Mouse (Mus musculus): ENCODE results near the gene Cdkal1. TPM values are rescaled to one million over a fixed set of nuclear protein-coding genes. Genes with fewer than 3 reads are reported as not detected.

The Cdkal1 gene
- total and polyA plus RNA-seq, 3 experiments, result 3.9 to 30.3 (median 29.9) TPM

- Histone ChIP-seq H3K79me2 (replicated peaks; ENCODE audit: control insufficient read depth, insufficient read depth, low read length) (no peaks in the 10 kb centered on the region), H3K36me3 (ENCODE audit: control insufficient read depth, insufficient read depth, low read length) (no peaks in the 10 kb centered on the region; the same call in 1 of the 2 replicates), H3K4me3 (no peak overlapping the region), H3K27me3 (ENCODE audit: control insufficient read depth, insufficient read depth, low read length) (no peaks in the 10 kb centered on the region), H3K27ac (no peak overlapping the region), H3K9ac (ENCODE audit: low read depth, low read length) (no peak overlapping the region), H3K4me1 (ENCODE audit: control insufficient read depth, insufficient read depth, low read length) (no peaks in the 10 kb centered on the region; the same call in 1 of the 2 replicates)
- 87% methylated on average over 7 of the region's 7 CpGs for WGBS
- no peak for DNase-seq
- intact Hi-C loops (cut with DNase I), result no loop called here
- TF ChIP-seq EP300 (IDR thresholded peaks at IDR 0.05; ENCODE audit: insufficient read depth, low read depth, low read length) (no peak), CTCF (IDR thresholded peaks at IDR 0.05) (no peak), POLR2A (IDR thresholded peaks at IDR 0.05; ENCODE audit: insufficient read depth, low read depth, low read length) (no peak)
Observed at GRCm38 (mm10) chr13:29497286-29497685, 358.2 kb downstream of the Cdkal1 start.

DNA sequence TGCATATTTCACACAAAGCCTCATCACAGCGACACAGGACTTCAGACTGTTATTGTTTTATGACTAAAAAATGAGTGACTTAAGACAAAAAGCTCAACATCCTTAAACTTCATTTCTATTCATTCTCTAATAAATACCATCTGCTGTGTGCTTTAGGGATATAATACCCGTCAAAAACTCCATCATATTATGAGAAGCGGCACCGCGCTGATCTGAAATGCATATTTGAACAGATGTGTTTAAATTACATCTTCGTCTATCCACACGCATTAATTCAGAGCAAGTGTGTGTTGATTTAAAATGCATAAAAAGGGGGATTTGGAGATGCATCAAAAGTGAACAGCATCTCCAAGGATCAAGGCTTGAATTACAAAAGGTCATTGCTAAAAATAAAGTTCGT is 365.1 kb downstream of the Cdkal1 start:
- H3K4me3 ChIP-seq, result no peak overlapping the region
- no peaks in the 10 kb centered on the region for H3K79me2 ChIP-seq (replicated peaks; ENCODE audit: control insufficient read depth, insufficient read depth, low read length)
- no peak for DNase-seq
- H3K36me3 ChIP-seq (ENCODE audit: control insufficient read depth, insufficient read depth, low read length), result no peaks in the 10 kb centered on the region
- intact Hi-C loops (cut with DNase I), result no loop called here
- H3K9ac ChIP-seq (ENCODE audit: low read depth, low read length), result no peak overlapping the region
- no peak for TF ChIP-seq POLR2A (IDR thresholded peaks at IDR 0.05; ENCODE audit: insufficient read depth, low read depth, low read length)
- TF ChIP-seq CTCF (IDR thresholded peaks at IDR 0.05), result no peak
- TF ChIP-seq EP300 (IDR thresholded peaks at IDR 0.05; ENCODE audit: insufficient read depth, low read depth, low read length), result no peak
- no peak overlapping the region for H3K27ac ChIP-seq
- H3K27me3 ChIP-seq (ENCODE audit: control insufficient read depth, insufficient read depth, low read length), result no peaks in the 10 kb centered on the region
- no peaks in the 10 kb centered on the region for H3K4me1 ChIP-seq (ENCODE audit: control insufficient read depth, insufficient read depth, low read length)
- 93% methylated on average over 8 of the region's 8 CpGs for WGBS

DNA sequence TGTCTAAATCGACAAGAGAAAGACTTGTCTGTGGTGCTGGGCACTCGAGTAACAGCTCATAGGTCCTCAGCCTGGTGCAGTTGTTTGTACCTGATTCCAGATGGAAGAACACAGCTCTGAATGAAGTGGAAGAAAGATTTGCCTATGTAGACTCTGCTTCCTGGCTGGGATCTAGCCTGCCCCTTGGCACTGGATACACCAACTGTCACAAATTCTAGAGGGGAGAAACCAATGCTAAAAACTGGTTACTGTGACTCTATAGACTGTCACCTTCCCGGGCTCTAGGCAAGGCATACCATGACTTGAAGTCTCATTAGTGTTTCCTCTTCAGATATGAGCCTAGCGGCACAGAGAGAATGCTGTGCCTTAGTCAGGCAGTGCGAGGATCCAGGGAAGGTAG is 366.0 kb downstream of the Cdkal1 start:
- no peak for DNase-seq
- no peak for TF ChIP-seq CTCF (IDR thresholded peaks at IDR 0.05)
- no peak for TF ChIP-seq POLR2A (IDR thresholded peaks at IDR 0.05; ENCODE audit: insufficient read depth, low read depth, low read length)
- intact Hi-C loops (cut with DNase I), result no loop called here
- Histone ChIP-seq H3K4me3 (no peak overlapping the region), H3K79me2 (replicated peaks; ENCODE audit: control insufficient read depth, insufficient read depth, low read length) (no peaks in the 10 kb centered on the region), H3K27me3 (ENCODE audit: control insufficient read depth, insufficient read depth, low read length) (no peaks in the 10 kb centered on the region), H3K4me1 (ENCODE audit: control insufficient read depth, insufficient read depth, low read length) (no peaks in the 10 kb centered on the region), H3K27ac (no peak overlapping the region), H3K9ac (ENCODE audit: low read depth, low read length) (no peak overlapping the region), H3K36me3 (ENCODE audit: control insufficient read depth, insufficient read depth, low read length) (no peaks in the 10 kb centered on the region)
- 87% methylated on average over 5 of the region's 5 CpGs for WGBS

- Histone ChIP-seq H3K27me3 (ENCODE audit: control insufficient read depth, insufficient read depth, low read length) (no peaks in the 10 kb centered on the region), H3K27ac (no peak overlapping the region), H3K4me1 (ENCODE audit: control insufficient read depth, insufficient read depth, low read length) (no peaks in the 10 kb centered on the region), H3K4me3 (no peak overlapping the region), H3K79me2 (replicated peaks; ENCODE audit: control insufficient read depth, insufficient read depth, low read length) (no peaks in the 10 kb centered on the region), H3K36me3 (ENCODE audit: control insufficient read depth, insufficient read depth, low read length) (no peaks in the 10 kb centered on the region), H3K9ac (ENCODE audit: low read depth, low read length) (no peak overlapping the region)
- 93% methylated on average over 3 of the region's 3 CpGs for WGBS
- TF ChIP-seq EP300 (IDR thresholded peaks at IDR 0.05; ENCODE audit: insufficient read depth, low read depth, low read length) (no peak), POLR2A (IDR thresholded peaks at IDR 0.05; ENCODE audit: insufficient read depth, low read depth, low read length) (no peak), CTCF (IDR thresholded peaks at IDR 0.05) (no peak)
- DNase-seq, result no peak
- intact Hi-C loops (cut with DNase I), result no loop called here
Observed at GRCm38 (mm10) chr13:29486709-29487108, 368.8 kb downstream of the Cdkal1 start.

DNA sequence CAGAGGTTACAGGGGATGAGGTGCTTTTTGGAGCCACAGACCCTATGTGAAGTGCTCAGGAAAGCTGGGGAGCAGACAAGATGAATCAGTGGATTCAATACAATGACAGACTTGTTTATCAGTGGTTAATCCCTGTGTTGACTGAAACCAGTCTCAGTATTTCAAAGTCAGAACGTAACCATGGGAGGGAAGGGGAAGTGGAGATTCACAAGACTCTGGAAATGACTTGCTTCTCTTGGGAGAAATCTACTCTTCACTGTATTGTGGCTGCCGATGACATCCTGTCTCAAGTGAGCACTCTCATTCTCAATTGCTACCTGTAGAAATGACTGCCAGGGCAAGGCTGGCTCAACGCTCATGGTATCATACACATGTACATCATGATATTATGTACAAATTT is 371.5 kb downstream of the Cdkal1 start:
- no peak overlapping the region for H3K9ac ChIP-seq (ENCODE audit: low read depth, low read length)
- intact Hi-C loops (cut with DNase I), result no loop called here
- 64% methylated on average over 3 of the region's 3 CpGs for WGBS
- H3K27ac ChIP-seq, result no peak overlapping the region
- H3K4me3 ChIP-seq, result no peak overlapping the region
- H3K4me1 ChIP-seq (ENCODE audit: control insufficient read depth, insufficient read depth, low read length), result no peaks in the 10 kb centered on the region
- no peak for DNase-seq
- H3K79me2 ChIP-seq (replicated peaks; ENCODE audit: control insufficient read depth, insufficient read depth, low read length), result no peaks in the 10 kb centered on the region
- TF ChIP-seq CTCF (IDR thresholded peaks at IDR 0.05) (no peak), EP300 (IDR thresholded peaks at IDR 0.05; ENCODE audit: insufficient read depth, low read depth, low read length) (no peak), POLR2A (IDR thresholded peaks at IDR 0.05; ENCODE audit: insufficient read depth, low read depth, low read length) (no peak)
- H3K36me3 ChIP-seq (ENCODE audit: control insufficient read depth, insufficient read depth, low read length), result no peaks in the 10 kb centered on the region
- H3K27me3 ChIP-seq (ENCODE audit: control insufficient read depth, insufficient read depth, low read length), result no peaks in the 10 kb centered on the region

DNA sequence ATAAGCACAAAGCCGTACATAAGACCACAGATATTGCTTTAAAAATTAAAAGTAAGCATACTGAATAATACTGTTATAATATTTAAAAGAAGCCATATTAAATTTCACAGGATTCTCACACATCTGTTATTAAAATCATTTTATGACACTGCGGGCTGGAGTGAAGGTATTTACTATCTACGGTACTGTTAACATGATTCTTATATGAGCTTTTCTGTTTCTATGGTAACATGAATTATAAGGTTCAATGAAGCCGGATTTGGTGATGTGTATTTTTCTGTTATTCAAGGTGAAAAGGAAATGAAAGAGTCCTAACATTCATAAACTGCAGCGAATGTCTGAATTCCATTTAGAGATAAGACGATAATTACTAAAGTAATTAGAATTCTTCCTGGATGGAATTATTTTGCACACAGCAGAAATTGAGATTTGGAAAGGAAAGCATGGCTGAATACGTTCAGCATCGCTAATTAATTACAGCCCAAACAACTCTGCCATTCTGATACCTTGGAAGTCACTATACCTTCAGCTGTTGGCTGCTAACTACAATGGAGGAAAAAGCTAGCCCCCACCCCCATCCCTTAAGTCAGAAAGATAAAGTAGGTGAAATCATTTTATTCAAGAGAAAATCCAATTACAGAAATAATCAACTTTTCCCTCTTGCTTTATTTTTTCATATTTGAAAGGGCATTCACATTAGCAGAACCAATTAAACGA is 373.2 kb downstream of the Cdkal1 start:
- no peaks in the 10 kb centered on the region for H3K79me2 ChIP-seq (replicated peaks; ENCODE audit: control insufficient read depth, insufficient read depth, low read length)
- H3K9ac ChIP-seq (ENCODE audit: low read depth, low read length), result no peak overlapping the region
- H3K4me1 ChIP-seq (ENCODE audit: control insufficient read depth, insufficient read depth, low read length), result peaks cover 1% of the 10 kb centered on the region
- peaks cover 2% of the 10 kb centered on the region for H3K36me3 ChIP-seq (ENCODE audit: control insufficient read depth, insufficient read depth, low read length)
- WGBS, result 93% methylated on average over 9 of the region's 9 CpGs
- no peak overlapping the region for H3K4me3 ChIP-seq
- intact Hi-C loops (cut with DNase I), result no loop called here
- TF ChIP-seq EP300 (IDR thresholded peaks at IDR 0.05; ENCODE audit: insufficient read depth, low read depth, low read length) (no peak), POLR2A (IDR thresholded peaks at IDR 0.05; ENCODE audit: insufficient read depth, low read depth, low read length) (no peak), CTCF (IDR thresholded peaks at IDR 0.05) (no peak)
- H3K27ac ChIP-seq, result no peak overlapping the region
- no peak for DNase-seq
- no peaks in the 10 kb centered on the region for H3K27me3 ChIP-seq (ENCODE audit: control insufficient read depth, insufficient read depth, low read length)
